Mouse (Mus musculus): ENCODE measurements at regions not wholly inside any gene's neighbourhood (a gene's known extent, or its start where the extent isn't known, plus 50 kb on each side); places are given as distances from the start of the nearest gene placed in this dataset.

DNA sequence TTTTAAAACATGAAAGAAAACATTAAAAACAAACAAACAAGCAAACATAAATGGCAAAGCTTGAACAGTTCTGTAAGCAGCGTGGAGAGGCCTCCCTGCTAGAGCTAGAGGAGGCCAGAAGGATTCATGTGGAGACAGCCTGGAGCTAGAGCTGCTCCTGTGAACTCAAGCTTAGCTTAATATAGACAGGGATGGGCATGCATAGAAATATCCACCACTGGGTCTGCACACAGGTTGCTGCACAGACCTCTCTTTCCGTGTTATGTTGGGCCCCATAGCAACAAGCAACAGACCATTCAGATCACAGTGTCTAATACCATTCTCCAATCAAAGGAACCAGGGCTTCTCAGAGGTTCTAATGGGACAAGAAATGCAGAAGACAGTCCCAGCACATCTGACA, 122.9 kb upstream of the Magi3 start:
- no peak for DNase-seq

GRCm38 (mm10) chr3:104342220-104342619, 122.0 kb upstream of the Magi3 start:
- DNase-seq, result no peak

GRCm38 (mm10) chr3:104340331-104340730, 120.2 kb upstream of the Magi3 start:
- DNase-seq, result no peak

GRCm38 (mm10) chr3:104336867-104337266, 116.7 kb upstream of the Magi3 start:
- DNase-seq, result no peak

DNA sequence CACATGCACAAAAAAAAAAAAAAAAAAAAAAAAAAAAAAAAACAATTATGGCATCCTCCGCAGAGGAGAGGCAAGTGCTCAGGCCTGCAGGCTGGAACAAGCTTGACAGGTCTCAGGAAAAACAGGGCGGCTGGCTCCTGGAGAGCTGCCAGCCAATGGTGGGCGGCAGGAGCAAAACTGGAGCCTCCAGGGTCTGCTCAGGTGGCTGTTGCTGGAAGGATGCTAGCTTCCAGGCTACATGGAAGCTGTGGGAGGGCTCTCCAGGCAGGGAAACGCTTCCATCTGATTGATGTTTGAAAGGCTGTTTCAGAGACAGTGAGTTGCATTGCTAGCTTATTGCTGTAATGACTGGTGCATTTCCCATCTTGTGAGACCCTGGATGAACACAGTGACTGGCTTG, 116.1 kb upstream of the Magi3 start:
- DNase-seq, result peak; percentile 41

DNA sequence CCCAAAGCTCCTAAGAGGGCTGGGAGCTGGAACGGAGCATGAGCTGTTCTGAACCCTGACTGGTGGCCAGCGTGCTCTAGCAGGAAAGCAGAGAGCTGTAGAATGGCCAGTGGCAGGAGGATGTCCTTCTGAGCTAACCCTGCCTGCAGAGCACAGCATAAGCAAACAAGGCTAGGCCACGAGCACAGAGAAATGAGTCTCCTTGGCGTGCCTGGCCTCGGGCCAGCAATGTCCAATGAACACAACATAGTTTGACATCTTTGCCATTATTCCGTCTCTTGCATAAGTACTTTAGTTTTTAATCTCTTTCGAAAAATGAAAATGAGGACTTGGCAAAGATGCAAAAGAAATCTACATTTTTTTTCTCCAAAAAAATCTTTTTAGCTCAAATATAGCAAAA, 114.6 kb upstream of the Magi3 start:
- DNase-seq, result no peak

GRCm38 (mm10) chr3:104333345-104333744, 113.2 kb upstream of the Magi3 start:
- no peak for DNase-seq

GRCm38 (mm10) chr3:104330646-104331045, 110.5 kb upstream of the Magi3 start:
- no peak for DNase-seq

DNA sequence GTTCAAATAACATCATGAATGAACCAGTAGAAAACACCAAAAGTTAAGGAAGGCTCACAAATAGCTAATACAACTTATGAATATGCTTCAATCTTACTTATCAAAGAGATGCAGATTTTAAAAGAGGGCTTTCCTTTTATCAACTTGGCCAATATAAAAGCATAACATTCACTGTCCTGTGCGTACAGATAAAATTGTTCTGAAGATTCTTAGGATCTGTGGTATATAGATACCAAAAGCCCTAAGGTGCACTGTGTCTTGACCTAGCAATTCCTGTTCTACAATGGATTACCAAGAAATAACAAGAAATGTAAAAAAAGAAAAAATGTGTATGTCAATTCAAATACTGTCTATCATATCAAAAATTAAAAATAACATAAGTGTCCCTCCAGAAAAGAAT, 107.7 kb upstream of the Magi3 start:
- DNase-seq, result no peak

DNA sequence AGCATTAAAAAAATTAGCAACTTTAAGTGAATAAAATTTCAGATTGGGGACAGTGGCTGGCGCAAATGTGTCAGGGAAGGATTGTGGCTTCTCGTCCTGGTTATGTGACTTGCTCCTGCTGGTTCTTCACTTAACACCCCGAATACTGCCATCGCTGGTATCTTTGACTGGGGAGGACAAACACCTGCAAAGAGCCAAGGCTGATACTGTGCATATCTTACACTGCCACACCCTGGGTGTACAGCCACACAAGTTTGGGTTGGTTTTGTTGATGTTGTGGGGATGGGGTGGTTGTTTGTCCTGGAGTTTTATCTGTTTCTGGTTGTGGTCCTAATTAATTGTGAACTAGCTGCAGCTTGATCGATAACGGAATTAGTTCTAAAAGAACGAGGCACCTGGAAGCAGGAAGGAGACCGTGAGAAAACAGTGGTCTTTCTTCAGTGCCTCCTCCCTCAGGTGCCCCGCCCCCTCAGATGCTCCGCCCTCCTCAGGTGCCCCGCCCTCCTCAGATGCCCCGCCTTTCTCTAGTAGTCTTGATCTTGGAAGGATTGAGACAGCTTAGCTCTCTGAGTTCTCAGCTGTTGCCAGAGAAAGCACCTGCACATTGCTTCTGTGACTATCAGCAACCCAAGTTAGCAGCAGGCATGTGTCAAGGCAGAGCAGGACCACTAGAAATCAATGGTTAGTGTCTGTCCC, 107.0 kb upstream of the Magi3 start:
- DNase-seq, result no peak

DNA sequence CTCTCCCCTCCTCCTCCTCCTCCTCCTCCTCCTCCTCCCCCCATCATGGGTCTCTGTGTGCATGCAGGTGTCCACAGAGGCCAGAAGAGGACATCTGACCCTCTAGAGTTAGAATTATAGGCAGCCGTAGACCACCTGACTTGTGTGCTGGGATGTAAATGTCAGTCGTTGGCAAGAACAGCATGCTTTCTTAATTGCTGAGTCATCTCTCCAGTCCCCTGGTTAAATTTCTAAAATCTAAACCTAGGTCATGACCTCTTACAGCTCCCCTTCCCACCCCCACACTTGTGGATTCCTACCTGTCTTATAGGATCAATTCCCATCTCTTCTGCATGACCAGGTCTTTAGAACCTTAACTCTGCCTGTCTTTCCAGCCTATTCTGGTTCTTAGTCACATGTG, 102.4 kb upstream of the Magi3 start:
- no peak for DNase-seq

GRCm38 (mm10) chr3:104320404-104320803, 100.2 kb upstream of the Magi3 start:
- peak; percentile 31 for DNase-seq

- no peak for DNase-seq
Observed at GRCm38 (mm10) chr3:104319377-104319776, 99.2 kb upstream of the Magi3 start.

DNA sequence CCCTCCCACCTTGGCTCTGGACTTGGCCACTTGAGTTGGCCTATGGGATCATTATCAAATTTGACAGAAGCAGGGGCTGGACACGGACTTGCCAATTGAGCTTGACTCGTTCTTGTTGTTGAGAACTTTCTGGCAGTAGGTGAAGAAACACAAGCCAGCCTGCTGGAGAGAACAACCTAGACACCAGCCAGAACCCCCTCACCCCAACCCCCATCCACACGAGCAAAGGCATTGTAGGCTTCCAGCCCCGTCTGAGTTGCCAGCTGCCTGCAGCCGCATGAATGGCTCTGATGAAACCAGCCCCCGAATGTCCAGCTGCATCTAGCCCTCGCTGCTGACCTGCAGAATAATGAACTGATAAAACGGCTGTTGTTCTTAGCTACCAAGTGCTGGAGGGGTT, 98.7 kb upstream of the Magi3 start:
- peak; percentile 39 for DNase-seq

GRCm38 (mm10) chr3:104317528-104317927, 97.4 kb upstream of the Magi3 start:
- no peak for DNase-seq

- DNase-seq, result no peak
Observed at GRCm38 (mm10) chr3:104313063-104313462, 92.9 kb upstream of the Magi3 start.

DNA sequence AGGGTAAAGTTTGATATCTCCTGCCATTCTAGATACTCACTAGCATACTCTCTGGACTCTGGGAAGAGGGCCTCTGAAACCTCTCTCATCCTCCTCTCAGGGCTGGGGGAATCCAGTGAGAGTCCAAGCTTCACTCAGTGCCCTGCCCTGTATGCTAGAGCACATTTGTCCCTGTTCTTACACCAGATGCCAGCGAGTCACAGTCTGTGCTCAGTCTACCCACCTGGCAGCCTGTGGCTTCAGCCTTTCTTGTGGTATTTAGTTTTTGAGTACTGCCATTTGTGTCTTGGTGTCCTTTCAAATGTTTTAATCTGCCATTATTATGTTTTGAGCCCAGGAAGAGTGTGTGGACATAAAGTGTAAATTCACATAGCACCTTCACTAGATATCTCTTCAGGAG, 86.8 kb upstream of the Magi3 start:
- no peak for DNase-seq

- DNase-seq, result no peak
Observed at GRCm38 (mm10) chr3:104305904-104306563, 85.9 kb upstream of the Magi3 start.

DNA sequence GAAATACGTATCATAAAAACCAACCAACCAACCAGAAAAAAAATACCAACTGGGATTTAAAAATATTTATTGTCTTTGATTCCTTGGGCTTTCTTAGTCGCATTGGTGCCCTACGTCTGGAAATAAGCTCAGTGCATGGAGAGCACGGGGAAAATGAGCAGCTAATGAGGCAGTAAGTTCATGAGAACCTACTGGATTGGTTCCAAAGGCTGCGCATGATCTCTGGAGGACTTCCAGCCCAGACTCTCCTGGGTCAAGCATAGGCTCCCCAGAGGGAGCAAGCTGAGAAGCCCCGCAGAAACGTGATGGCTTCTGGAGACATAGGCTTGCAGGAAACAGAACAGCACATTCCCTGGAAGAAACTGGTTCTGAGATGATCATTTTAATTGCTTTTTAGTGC, 83.4 kb upstream of the Magi3 start:
- DNase-seq, result peak; percentile 73

- DNase-seq, result no peak
Observed at GRCm38 (mm10) chr3:104300201-104300600, 80.0 kb upstream of the Magi3 start.

DNA sequence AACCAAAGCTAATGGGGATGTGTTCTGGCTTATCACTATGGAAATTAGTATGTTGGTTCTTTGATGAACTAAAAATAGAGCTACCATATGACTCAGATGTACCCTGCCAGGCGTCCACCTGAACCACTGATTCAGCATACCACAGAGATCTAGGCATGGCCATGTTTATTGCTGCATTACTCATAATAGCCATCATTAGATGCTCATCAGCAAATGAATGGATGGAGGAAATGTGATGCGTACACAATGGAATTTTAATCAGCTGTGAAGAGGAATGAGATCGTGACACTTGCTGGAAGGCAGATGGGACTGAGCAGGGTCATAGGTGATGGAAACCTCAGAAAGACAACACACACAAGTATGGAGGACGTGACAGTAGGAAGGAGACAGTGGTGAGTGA, 78.7 kb upstream of the Magi3 start:
- DNase-seq, result no peak

DNA sequence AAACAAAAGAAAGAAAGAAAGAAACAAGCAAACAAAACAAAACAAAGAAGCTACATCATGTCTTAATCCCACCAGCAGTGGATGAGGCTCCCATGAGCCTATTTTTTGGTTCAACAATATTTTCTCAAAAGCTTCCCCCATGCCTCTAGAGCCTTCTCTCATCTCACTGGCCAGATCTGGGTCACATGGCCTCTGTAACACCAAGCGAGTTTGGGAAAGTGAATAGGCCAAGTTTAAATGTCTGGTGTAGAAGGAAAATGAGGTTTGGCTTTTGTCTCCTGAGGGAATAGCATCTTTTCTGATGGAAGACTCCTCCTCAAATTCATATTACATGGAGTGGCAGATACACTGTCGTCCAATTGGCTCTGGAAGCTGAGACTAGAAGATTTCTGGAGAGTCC, 78.2 kb upstream of the Magi3 start:
- DNase-seq, result no peak

GRCm38 (mm10) chr3:104297112-104297511, 76.9 kb upstream of the Magi3 start:
- no peak for DNase-seq

GRCm38 (mm10) chr3:104295856-104296255, 75.7 kb upstream of the Magi3 start:
- DNase-seq, result no peak

All from kidney, postnatal 10 days (tissue).